Mouse (Mus musculus) midbrain, postnatal 0 days (tissue): ENCODE data around the gene Trf. TPM values are rescaled to one million over a fixed set of nuclear protein-coding genes. Genes with fewer than 3 reads are reported as not detected.

Source experiments
- ATAC-seq: fragments of 200-750 bp; cut with Nextera tagmentation; 2 replicates; pipeline ENCODE4 v1.8.0; 2017; ENCODE audit warnings: moderate number of reproducible peaks, mild to moderate bottlenecking, moderate TSS enrichment, moderate library complexity; ENCODE audit not compliant: low FRiP score
- DNase-seq: peaks from one replicate; pipeline ENCODE4 v3.0.0-alpha.2; 2015; ENCODE audit warnings: low spot score
- H3K27ac ChIP-seq: fragments of 300-500 bp; sonication (generic); 2 replicates; pipeline ENCODE4 v1.5.1; 2014; ENCODE audit warnings: low read depth, mild to moderate bottlenecking, low read length, mixed read lengths
- H3K27me3 ChIP-seq: fragments of 300-500 bp; sonication (generic); 2 replicates; pipeline ENCODE4 v1.6.1; 2014; ENCODE audit warnings: low read length, control low read depth, mixed read lengths; ENCODE audit not compliant: insufficient read depth
- H3K36me3 ChIP-seq: fragments of 300-500 bp; sonication (generic); 2 replicates; pipeline ENCODE4 v1.6.1; 2014; ENCODE audit warnings: low read length, control low read depth, mixed read lengths; ENCODE audit not compliant: insufficient read depth
- H3K4me1 ChIP-seq: fragments of 300-500 bp; sonication (generic); 2 replicates; pipeline ENCODE4 v1.6.1; 2014; ENCODE audit warnings: mild to moderate bottlenecking, control low read depth, antibody characterized with exemption, low read length, mixed read lengths; ENCODE audit not compliant: insufficient read depth
- H3K4me2 ChIP-seq: fragments of 300-500 bp; sonication (generic); 2 replicates; pipeline ENCODE4 v1.6.1; 2014; ENCODE audit warnings: low read depth, mild to moderate bottlenecking, low read length, mixed read lengths; ENCODE audit not compliant: poor library complexity, severe bottlenecking
- H3K4me3 ChIP-seq: fragments of 300-500 bp; sonication (generic); 2 replicates; pipeline ENCODE4 v1.5.1; 2014; ENCODE audit warnings: low read depth, mild to moderate bottlenecking, low read length, moderate library complexity
- H3K9ac ChIP-seq: fragments of 300-500 bp; sonication (generic); replicated peaks from 2 replicates; pipeline ENCODE4 v1.6.1; 2014; ENCODE audit warnings: mild to moderate bottlenecking, low read length, moderate library complexity, mixed read lengths; ENCODE audit not compliant: poor library complexity, severe bottlenecking
- H3K9me3 ChIP-seq: fragments of 300-500 bp; sonication (generic); 2 replicates; pipeline ENCODE4 v1.6.1; 2016; ENCODE audit warnings: low read length, control low read depth
- CTCF ChIP-seq: IDR thresholded peaks from 2 replicates; pipeline ENCODE4 v1.5.1; 2016; ENCODE audit warnings: antibody characterized with exemption, mild to moderate bottlenecking
- WGBS: fragments of 180-500 bp; shearing (Covaris S2); extraction: QIAGEN DNeasy Blood & Tissue Kit; methylation state at CpG from one replicate; pipeline ENCODE4 v1.1.7; 2014; 5-methylcytosine and 5-hydroxymethylcytosine counted together
- polyA plus RNA-seq: library from polyadenylated mRNA; unstranded; fragments of >200 nt; fragmentation: Nextera tagmentation; extraction: Ambion mirVana; gene quantifications from 2 replicates; pipeline ENCODE4 v1.2.1, GENCODE M21; 2015
- total RNA-seq: library from RNA; depleted of rRNA; stranded (reverse); fragments of >200 nt; gene quantifications from 2 replicates; pipeline ENCODE4 v1.2.3, GENCODE M21; 2014

Gene Trf
- total and polyA plus RNA-seq, 2 experiments from 2014 or later = 22.7 to 29.9 TPM

DNA sequence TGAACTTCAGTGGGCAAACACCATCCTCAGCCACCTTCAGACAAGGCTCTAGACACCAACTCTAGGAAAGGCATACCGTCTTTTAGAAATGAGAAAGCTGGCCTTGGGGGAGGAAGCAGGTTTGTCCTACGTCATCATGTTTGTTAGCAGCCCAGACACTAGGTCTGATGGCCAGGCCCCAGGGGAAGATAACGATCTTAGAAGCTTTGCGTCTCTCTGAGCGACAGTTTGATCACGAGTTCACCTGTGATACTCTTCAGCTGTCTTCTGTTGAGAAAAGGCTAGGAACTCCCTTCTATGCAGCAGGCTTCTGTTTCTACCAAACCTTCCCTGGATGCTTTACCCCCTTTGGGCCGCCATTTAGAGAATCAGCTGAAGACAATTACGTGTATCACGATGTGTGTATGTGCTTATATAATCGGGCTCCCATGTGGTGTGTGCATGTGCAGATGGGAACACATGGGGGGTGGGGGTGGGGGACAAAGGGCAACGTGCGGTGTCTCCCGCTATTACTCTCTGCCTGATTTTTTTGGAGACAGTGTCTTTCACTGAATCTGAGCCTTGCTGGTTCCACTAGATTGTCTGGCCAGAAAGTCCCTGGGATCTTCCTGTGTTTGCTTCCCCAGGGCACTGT, 1.8 kb downstream of the Trf start:
- Histone ChIP-seq H3K4me1 (no peaks in the 10 kb centered on the region), H3K27me3 (no peaks in the 10 kb centered on the region), H3K9ac (no peak overlapping the region), H3K4me3 (no peak overlapping the region), H3K36me3 (no peaks in the 10 kb centered on the region), H3K9me3 (no peaks in the 10 kb centered on the region), H3K4me2 (no peak overlapping the region), H3K27ac (no peak overlapping the region)
- WGBS = 84% methylated on average over 13 of the region's 13 CpGs
- DNase-seq (no peak), ATAC-seq (no peak)
- TF ChIP-seq CTCF = no peak

DNA sequence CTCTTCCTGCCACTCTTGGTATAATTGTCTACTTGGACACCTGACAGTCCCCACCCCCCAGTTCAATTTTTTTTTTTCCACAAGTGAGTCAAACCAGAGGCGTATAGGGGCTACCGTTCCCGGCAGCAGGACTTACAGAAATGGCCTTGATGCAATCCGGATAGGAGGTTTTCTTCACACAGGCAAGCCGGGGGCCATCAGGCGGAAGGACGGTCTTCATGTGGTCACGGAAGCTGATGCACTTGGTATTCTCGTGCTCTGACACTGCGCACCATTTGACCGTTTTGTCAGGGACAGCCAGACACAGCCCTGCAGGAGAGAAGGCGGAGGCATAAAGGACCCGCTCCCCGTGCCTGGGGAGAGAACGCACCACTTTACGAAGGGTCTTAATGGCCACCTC, 2.5 kb downstream of the Trf start:
- Histone ChIP-seq H3K27me3 (no peaks in the 10 kb centered on the region), H3K4me3 (no peak overlapping the region), H3K9me3 (no peaks in the 10 kb centered on the region), H3K4me1 (no peaks in the 10 kb centered on the region), H3K4me2 (no peak overlapping the region), H3K36me3 (no peaks in the 10 kb centered on the region), H3K9ac (no peak overlapping the region), H3K27ac (no peak overlapping the region)
- 95% methylated on average over 16 of the region's 16 CpGs for WGBS
- DNase-seq = no peak
- ATAC-seq = no peak
- no peak for TF ChIP-seq CTCF

DNA sequence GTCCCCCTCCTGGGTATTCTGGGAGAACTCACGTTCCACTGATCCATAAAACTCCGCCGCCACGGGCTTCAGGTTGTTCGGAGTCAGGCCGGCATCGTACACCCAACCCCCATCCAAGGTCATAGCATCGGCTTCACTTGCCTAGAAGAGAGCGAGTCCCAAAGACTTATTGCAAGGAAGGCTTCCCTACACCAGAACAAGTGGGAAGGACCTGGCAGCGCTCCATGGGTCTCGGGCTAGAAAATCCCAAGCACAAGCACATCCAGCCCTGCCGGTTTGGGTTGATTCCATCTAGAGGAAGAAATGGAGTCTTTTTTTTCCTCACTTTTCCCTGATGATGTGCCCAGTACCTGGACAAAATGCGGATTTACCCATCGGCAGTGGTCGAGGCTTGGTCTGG, 3.4 kb downstream of the Trf start:
- H3K4me2 ChIP-seq = no peak overlapping the region
- no peak overlapping the region for H3K27ac ChIP-seq
- H3K27me3 ChIP-seq = no peaks in the 10 kb centered on the region
- no peak overlapping the region for H3K9ac ChIP-seq
- H3K36me3 ChIP-seq = no peaks in the 10 kb centered on the region
- ATAC-seq (no peak), DNase-seq (no peak)
- WGBS = 88% methylated on average over 15 of the region's 15 CpGs
- H3K4me1 ChIP-seq = no peaks in the 10 kb centered on the region
- H3K9me3 ChIP-seq = no peaks in the 10 kb centered on the region
- H3K4me3 ChIP-seq = no peak overlapping the region
- TF ChIP-seq CTCF = no peak

DNA sequence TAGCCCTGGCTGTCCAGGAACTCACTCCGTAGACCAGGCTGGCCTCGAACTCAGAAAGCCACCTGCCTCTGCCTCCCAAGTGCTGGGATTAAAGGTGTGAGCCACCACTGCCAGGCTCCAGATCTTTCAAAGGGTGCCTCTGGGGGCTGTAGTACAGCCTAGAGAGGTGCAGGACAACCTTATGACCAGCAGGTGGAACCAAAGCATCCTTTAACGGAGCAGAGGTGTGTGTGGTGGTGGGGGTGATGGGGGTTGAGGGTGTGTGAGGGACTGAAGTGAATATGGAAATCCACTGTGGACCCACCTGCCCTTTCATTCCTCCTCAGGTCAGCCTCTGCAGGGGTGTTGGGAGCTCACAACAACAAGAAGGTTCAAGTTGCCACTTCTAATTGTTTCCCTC, 4.8 kb downstream of the Trf start:
- Histone ChIP-seq H3K9ac (no peak overlapping the region), H3K4me3 (no peak overlapping the region), H3K4me2 (no peak overlapping the region), H3K4me1 (no peaks in the 10 kb centered on the region), H3K27me3 (no peaks in the 10 kb centered on the region), H3K27ac (no peak overlapping the region), H3K36me3 (no peaks in the 10 kb centered on the region), H3K9me3 (no peaks in the 10 kb centered on the region)
- ATAC-seq (0 out of 2 replicates have a peak, but pooled peaks have one; percentile 52), DNase-seq (peak; percentile 28)
- peak; percentile 68 for TF ChIP-seq CTCF
- 64% methylated on average over 3 of the region's 3 CpGs for WGBS

DNA sequence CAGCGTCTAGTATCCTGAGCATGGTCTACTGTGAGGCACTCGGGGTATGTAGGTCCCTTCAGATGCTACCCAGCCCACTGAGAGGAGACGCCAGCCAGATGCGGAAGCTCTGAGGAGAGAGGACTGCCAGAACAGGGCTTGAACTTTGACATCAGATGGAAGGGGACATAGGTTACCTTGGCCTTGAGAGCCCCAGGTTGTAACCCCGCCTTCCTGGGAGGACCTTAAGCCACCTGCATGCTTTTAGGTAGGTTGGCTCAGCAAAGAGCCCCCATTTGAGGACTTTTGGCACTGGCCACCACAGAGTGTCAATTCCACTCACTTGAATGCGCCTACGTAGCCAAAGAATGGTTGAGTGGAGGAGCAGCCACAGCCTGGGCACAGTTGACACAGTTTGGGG, 5.5 kb downstream of the Trf start:
- no peak for TF ChIP-seq CTCF
- Histone ChIP-seq H3K4me1 (no peaks in the 10 kb centered on the region), H3K9ac (no peak overlapping the region), H3K4me3 (no peak overlapping the region), H3K36me3 (no peaks in the 10 kb centered on the region), H3K27ac (no peak overlapping the region), H3K4me2 (no peak overlapping the region), H3K9me3 (no peaks in the 10 kb centered on the region), H3K27me3 (no peaks in the 10 kb centered on the region)
- 94% methylated on average over 7 of the region's 7 CpGs for WGBS
- no peak for ATAC-seq
- DNase-seq = no peak

DNA sequence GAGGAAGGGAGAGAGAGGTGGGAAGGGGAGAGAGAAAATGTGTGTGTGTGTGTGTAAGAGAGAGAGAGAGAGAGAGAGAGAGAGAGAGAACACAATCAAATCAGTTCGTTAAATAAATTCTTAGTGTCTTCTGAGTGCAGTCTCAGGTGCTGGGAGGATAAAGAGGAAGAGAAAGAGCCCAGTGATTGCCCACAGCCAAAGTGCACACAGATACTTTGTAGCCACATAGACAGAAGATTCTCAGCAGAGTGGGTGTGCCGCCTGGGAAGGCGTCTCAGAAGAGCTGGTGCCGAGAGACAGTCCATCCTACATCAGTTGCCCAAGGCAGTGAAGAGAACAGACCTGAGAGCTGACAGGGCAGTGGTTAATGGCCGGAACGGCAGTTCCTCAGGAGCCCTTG, 16.0 kb downstream of the Trf start:
- Histone ChIP-seq H3K4me3 (no peak overlapping the region), H3K9ac (no peak overlapping the region), H3K9me3 (no peaks in the 10 kb centered on the region), H3K36me3 (no peaks in the 10 kb centered on the region), H3K27me3 (no peaks in the 10 kb centered on the region), H3K4me2 (no peak overlapping the region), H3K4me1 (no peaks in the 10 kb centered on the region), H3K27ac (no peak overlapping the region)
- DNase-seq (no peak), ATAC-seq (no peak)
- TF ChIP-seq CTCF = no peak
- 85% methylated on average over 6 of the region's 6 CpGs for WGBS
